In the genomic region with DNA sequence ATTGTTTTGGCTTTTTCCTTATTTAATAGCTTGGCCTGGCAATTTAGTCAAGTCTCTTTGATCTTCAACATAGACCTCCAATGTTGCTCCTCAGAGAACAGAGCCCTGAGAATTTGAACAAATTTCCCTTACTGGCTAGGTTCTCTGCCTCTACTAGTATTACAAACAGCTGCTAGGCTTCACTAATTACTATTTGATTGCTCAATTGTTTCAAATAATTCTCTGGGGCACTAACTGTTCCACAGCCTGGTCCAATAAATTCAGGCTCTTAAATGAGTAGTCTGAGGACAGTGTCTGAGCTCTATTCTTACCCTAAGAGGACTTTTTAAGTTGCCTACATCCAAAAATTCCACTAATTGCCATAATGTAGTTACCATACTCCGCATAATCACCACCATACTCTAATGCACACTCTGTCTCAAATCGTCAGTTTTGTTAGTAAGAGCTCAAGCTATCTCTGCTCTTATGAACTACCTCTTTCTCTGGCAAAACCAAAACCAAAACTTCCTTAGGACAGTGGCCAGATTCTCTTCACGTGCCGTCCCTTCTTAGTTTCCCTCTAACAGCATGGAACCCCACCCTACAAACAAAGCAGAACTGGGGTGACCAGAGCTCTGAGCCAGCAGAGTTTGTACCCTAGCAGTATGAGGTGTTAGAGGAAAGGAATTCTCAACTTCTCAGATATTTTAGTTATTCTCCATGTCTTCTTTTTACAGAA, we compare ENCODE assay signal across 11 mouse cellular contexts.
A peak's percentile ranks its signal among the peaks of the same experiment; 100 is the strongest.
DNase-seq lines count a peak whose midpoint lies in the region; ATAC-seq and TF ChIP-seq lines count a peak whose summit lies in the region.
"Had no signal": no experiment of that assay in that cellular context is flagged by ENCODE, and none has a peak within 500 bp of the region (broad histone marks: within the 10 kb centered on the region; RNA-seq: fewer than 3 reads in every experiment).

No protein-coding gene starts in this region.

- H3K4me2 ChIP-seq in limb, embryonic 13.5 days (replicated peaks): no peak overlapping the region
- H3K4me2 ChIP-seq: forebrain, embryonic 13.5 days had no signal

- H3K79me2 ChIP-seq in liver, adult 2 months (ENCODE audit: control insufficient read depth, insufficient read depth, low read length): no peaks in the 10 kb centered on the region

- H3K27ac ChIP-seq in liver, adult 2 months (replicated peaks; ENCODE audit: insufficient read depth, low read depth, low read length): no peak overlapping the region; the same call in 1 of the 2 replicates
- H3K27ac ChIP-seq in limb, embryonic 13.5 days: peak overlapping the region; percentile 81
- H3K27ac ChIP-seq: forebrain, embryonic 13.5 days had no signal

- no peak for TF ChIP-seq CTCF in liver, adult 2 months (IDR thresholded peaks at IDR 0.05; ENCODE audit: low read depth, low read length)

- no peak for TF ChIP-seq POLR2A in liver, adult 2 months (IDR thresholded peaks at IDR 0.05; ENCODE audit: extremely low read depth, insufficient read depth, low read length)

- H3K9me3 ChIP-seq in limb, embryonic 13.5 days: no peaks in the 10 kb centered on the region
- H3K9me3 ChIP-seq: forebrain, embryonic 13.5 days had no signal

- no peak for DNase-seq in frontal cortex, postnatal 25 days (ENCODE audit: low spot score in 2 of 2)
- peak; percentile 47 for DNase-seq in liver, adult 2 months (ENCODE audit: extremely low read depth, low read depth, low spot score)
- DNase-seq in liver: no peak
- no peak for DNase-seq in cerebellum, adult 8-10 months
- DNase-seq: adrenal gland, adult 2 months had no signal

- no peak overlapping the region for H3K9ac ChIP-seq in liver, adult 2 months (ENCODE audit: low read depth, low read length)
- H3K9ac ChIP-seq in limb, embryonic 13.5 days: no peak overlapping the region
- H3K9ac ChIP-seq: forebrain, embryonic 13.5 days had no signal

- WGBS in liver, adult 2 months: 74% methylated on average over 4 of the region's 4 CpGs
- 46% methylated on average over 4 of the region's 4 CpGs for WGBS in limb, embryonic 13.5 days

- no peak overlapping the region for H3K4me3 ChIP-seq in liver, adult 2 months (ENCODE audit: insufficient read depth, low read depth, low read length)
- no peak overlapping the region for H3K4me3 ChIP-seq in limb, embryonic 13.5 days
- H3K4me3 ChIP-seq: forebrain, embryonic 13.5 days had no signal

- H3K27me3 ChIP-seq in liver, adult 2 months (ENCODE audit: control insufficient read depth, insufficient read depth, low read length): no peaks in the 10 kb centered on the region
- H3K27me3 ChIP-seq in limb, embryonic 13.5 days: no peaks in the 10 kb centered on the region
- H3K27me3 ChIP-seq: forebrain, embryonic 13.5 days had no signal

- no peaks in the 10 kb centered on the region; the same call in 1 of the 2 replicates for H3K36me3 ChIP-seq in liver, adult 2 months (ENCODE audit: control insufficient read depth, insufficient read depth, low read length)
- no peaks in the 10 kb centered on the region for H3K36me3 ChIP-seq in limb, embryonic 13.5 days

- H3K4me1 ChIP-seq in liver, adult 2 months (ENCODE audit: control insufficient read depth, insufficient read depth, low read length): no peaks in the 10 kb centered on the region; the same call in 1 of the 2 replicates
- H3K4me1 ChIP-seq in limb, embryonic 13.5 days: peaks cover 36% of the 10 kb centered on the region
- H3K4me1 ChIP-seq: forebrain, embryonic 13.5 days had no signal

- ATAC-seq in frontal cortex, adult (ENCODE audit: low TSS enrichment): peak; percentile 9; the same call in 1 of the 2 replicates
- ATAC-seq in limb, embryonic 13.5 days (ENCODE audit: low FRiP score, low read depth): no peak; the same call in 1 of the 2 replicates
- peak; percentile 94 for ATAC-seq in monocyte, adult 5-6 weeks (replicated peaks; ENCODE audit: insufficient number of reproducible peaks, low FRiP score, low TSS enrichment, poor library complexity, severe bottlenecking)
- no peak for ATAC-seq in erythroblast, adult 5-6 weeks (replicated peaks; ENCODE audit: low FRiP score, poor library complexity, severe bottlenecking)
- ATAC-seq: forebrain, embryonic 13.5 days; inflammation-experienced regulatory T-cells, adult 6 months had no signal

Comparison
In these comparisons a context has a peak if more than half of its experiments do, and no peak if none do; other contexts are left out.
1. ATAC-seq: peak in frontal cortex, adult (single experiment) and monocyte, adult 5-6 weeks (single experiment); none in limb, embryonic 13.5 days (single experiment) and erythroblast, adult 5-6 weeks (single experiment).